Mouse (Mus musculus) ES-Bruce4 (cell line): ENCODE data around the gene Ppp2r5c.

ENCODE experiments used
- CTCF ChIP-seq: IDR thresholded peaks from one replicate; pipeline ENCODE4 v1.8.1; 2011; ENCODE audit warnings: low read depth, low read length
- POLR2A ChIP-seq: IDR thresholded peaks from one replicate; pipeline ENCODE4 v1.8.1; 2011; ENCODE audit warnings: low read length; ENCODE audit not compliant: insufficient read depth

- TF ChIP-seq CTCF: no peak
- no peak for TF ChIP-seq POLR2A
Observed at GRCm38 (mm10) chr12:110599791-110600190, 152.9 kb downstream of the Ppp2r5c start.
